Mouse (Mus musculus): ENCODE data around the gene Fndc3b. TPM values are rescaled to one million over a fixed set of nuclear protein-coding genes. Genes with fewer than 3 reads are reported as not detected.

The Fndc3b gene
- polyA plus RNA-seq, 1 experiment from 2014 or later = 7.5 TPM

GRCm38 (mm10) chr3:27448367-27448766, 262.7 kb downstream of the Fndc3b start:
- ATAC-seq = no peak
- no peaks in the 10 kb centered on the region for H3K4me1 ChIP-seq (ENCODE audit: control insufficient read depth, insufficient read depth, low read depth, low read length)
- 91% methylated on average over 8 of the region's 9 CpGs for WGBS
- H3K27ac ChIP-seq (ENCODE audit: low read depth, low read length) = no peak overlapping the region
- H3K27me3 ChIP-seq (replicated peaks; ENCODE audit: control insufficient read depth, insufficient read depth, low read length) = no peaks in the 10 kb centered on the region
- H3K9ac ChIP-seq (ENCODE audit: low read depth, low read length) = no peak overlapping the region
- H3K9me3 ChIP-seq (ENCODE audit: control insufficient read depth, low read length) = no peaks in the 10 kb centered on the region
- no peak overlapping the region for H3K4me2 ChIP-seq (ENCODE audit: low read length)
- no peak overlapping the region for H3K4me3 ChIP-seq (ENCODE audit: low read length)
- no peaks in the 10 kb centered on the region for H3K36me3 ChIP-seq (ENCODE audit: control insufficient read depth, insufficient read depth, low read length)

GRCm38 (mm10) chr3:27439704-27440103, 271.4 kb downstream of the Fndc3b start:
- Histone ChIP-seq H3K36me3 (ENCODE audit: control insufficient read depth, insufficient read depth, low read length) (no peaks in the 10 kb centered on the region), H3K9ac (ENCODE audit: low read depth, low read length) (no peak overlapping the region), H3K9me3 (ENCODE audit: control insufficient read depth, low read length) (no peaks in the 10 kb centered on the region), H3K4me3 (ENCODE audit: low read length) (no peak overlapping the region), H3K27ac (ENCODE audit: low read depth, low read length) (no peak overlapping the region), H3K4me1 (ENCODE audit: control insufficient read depth, insufficient read depth, low read depth, low read length) (no peaks in the 10 kb centered on the region), H3K4me2 (ENCODE audit: low read length) (no peak overlapping the region), H3K27me3 (replicated peaks; ENCODE audit: control insufficient read depth, insufficient read depth, low read length) (no peaks in the 10 kb centered on the region)
- 85% methylated on average over 16 of the region's 16 CpGs for WGBS
- no peak for ATAC-seq

- H3K27me3 ChIP-seq (replicated peaks; ENCODE audit: control insufficient read depth, insufficient read depth, low read length) = no peaks in the 10 kb centered on the region
- 53% methylated on average over 6 of the region's 6 CpGs for WGBS
- no peak for ATAC-seq
Measured at GRCm38 (mm10) chr3:27435096-27435620, 275.9 kb downstream of the Fndc3b start.

GRCm38 (mm10) chr3:27432981-27433380, 278.1 kb downstream of the Fndc3b start:
- no peaks in the 10 kb centered on the region for H3K36me3 ChIP-seq (ENCODE audit: control insufficient read depth, insufficient read depth, low read length)
- no peak overlapping the region for H3K4me2 ChIP-seq (ENCODE audit: low read length)
- 79% methylated on average over 3 of the region's 3 CpGs for WGBS
- H3K27me3 ChIP-seq (replicated peaks; ENCODE audit: control insufficient read depth, insufficient read depth, low read length) = no peaks in the 10 kb centered on the region
- H3K4me1 ChIP-seq (ENCODE audit: control insufficient read depth, insufficient read depth, low read depth, low read length) = no peaks in the 10 kb centered on the region; the same call in 1 of the 2 replicates
- no peak for ATAC-seq
- no peaks in the 10 kb centered on the region for H3K9me3 ChIP-seq (ENCODE audit: control insufficient read depth, low read length)
- no peak overlapping the region for H3K27ac ChIP-seq (ENCODE audit: low read depth, low read length)
- no peak overlapping the region for H3K4me3 ChIP-seq (ENCODE audit: low read length)
- no peak overlapping the region for H3K9ac ChIP-seq (ENCODE audit: low read depth, low read length)

More at GRCm38 (mm10) chr3:27435096-27435620, 275.9 kb downstream of the Fndc3b start:
- H3K4me2 ChIP-seq (ENCODE audit: low read length) = no peak overlapping the region
- H3K4me3 ChIP-seq (ENCODE audit: low read length) = no peak overlapping the region
- H3K4me1 ChIP-seq (ENCODE audit: control insufficient read depth, insufficient read depth, low read depth, low read length) = no peaks in the 10 kb centered on the region; the same call in 1 of the 2 replicates
- no peak overlapping the region for H3K27ac ChIP-seq (ENCODE audit: low read depth, low read length)
- H3K9me3 ChIP-seq (ENCODE audit: control insufficient read depth, low read length) = no peaks in the 10 kb centered on the region
- H3K9ac ChIP-seq (ENCODE audit: low read depth, low read length) = no peak overlapping the region
- H3K36me3 ChIP-seq (ENCODE audit: control insufficient read depth, insufficient read depth, low read length) = no peaks in the 10 kb centered on the region

GRCm38 (mm10) chr3:27430621-27431263, 280.4 kb downstream of the Fndc3b start:
- H3K27ac ChIP-seq (ENCODE audit: low read depth, low read length) = peak overlapping the region; percentile 21
- H3K9ac ChIP-seq (ENCODE audit: low read depth, low read length) = no peak overlapping the region
- peak; percentile 85 for ATAC-seq
- H3K27me3 ChIP-seq (replicated peaks; ENCODE audit: control insufficient read depth, insufficient read depth, low read length) = no peaks in the 10 kb centered on the region
- no peak overlapping the region for H3K4me3 ChIP-seq (ENCODE audit: low read length)
- no peaks in the 10 kb centered on the region for H3K9me3 ChIP-seq (ENCODE audit: control insufficient read depth, low read length)
- H3K4me2 ChIP-seq (ENCODE audit: low read length) = no peak overlapping the region
- no peaks in the 10 kb centered on the region; the same call in 1 of the 2 replicates for H3K4me1 ChIP-seq (ENCODE audit: control insufficient read depth, insufficient read depth, low read depth, low read length)
- 54% methylated on average over 13 of the region's 13 CpGs for WGBS
- H3K36me3 ChIP-seq (ENCODE audit: control insufficient read depth, insufficient read depth, low read length) = no peaks in the 10 kb centered on the region

GRCm38 (mm10) chr3:27427406-27427805, 283.7 kb downstream of the Fndc3b start:
- no peak overlapping the region for H3K27ac ChIP-seq (ENCODE audit: low read depth, low read length)
- ATAC-seq = no peak

GRCm38 (mm10) chr3:27424049-27424667, 286.9 kb downstream of the Fndc3b start:
- 89% methylated on average over 11 of the region's 11 CpGs for WGBS
- no peak for ATAC-seq
- no peaks in the 10 kb centered on the region for H3K36me3 ChIP-seq (ENCODE audit: control insufficient read depth, insufficient read depth, low read length)

More at GRCm38 (mm10) chr3:27427406-27427805, 283.7 kb downstream of the Fndc3b start:
- no peak overlapping the region for H3K4me2 ChIP-seq (ENCODE audit: low read length)
- no peaks in the 10 kb centered on the region for H3K36me3 ChIP-seq (ENCODE audit: control insufficient read depth, insufficient read depth, low read length)
- H3K4me3 ChIP-seq (ENCODE audit: low read length) = no peak overlapping the region
- no peaks in the 10 kb centered on the region for H3K27me3 ChIP-seq (replicated peaks; ENCODE audit: control insufficient read depth, insufficient read depth, low read length)
- no peaks in the 10 kb centered on the region; the same call in 1 of the 2 replicates for H3K4me1 ChIP-seq (ENCODE audit: control insufficient read depth, insufficient read depth, low read depth, low read length)
- no peaks in the 10 kb centered on the region for H3K9me3 ChIP-seq (ENCODE audit: control insufficient read depth, low read length)
- 93% methylated on average over 6 of the region's 6 CpGs for WGBS
- no peak overlapping the region for H3K9ac ChIP-seq (ENCODE audit: low read depth, low read length)

GRCm38 (mm10) chr3:27422521-27422920, 288.6 kb downstream of the Fndc3b start:
- H3K4me1 ChIP-seq (ENCODE audit: control insufficient read depth, insufficient read depth, low read depth, low read length) = no peaks in the 10 kb centered on the region
- no peak overlapping the region for H3K27ac ChIP-seq (ENCODE audit: low read depth, low read length)
- ATAC-seq = 0 out of 2 replicates have a peak, but pooled peaks have one; percentile 11
- H3K9me3 ChIP-seq (ENCODE audit: control insufficient read depth, low read length) = no peaks in the 10 kb centered on the region
- H3K27me3 ChIP-seq (replicated peaks; ENCODE audit: control insufficient read depth, insufficient read depth, low read length) = no peaks in the 10 kb centered on the region
- no peaks in the 10 kb centered on the region for H3K36me3 ChIP-seq (ENCODE audit: control insufficient read depth, insufficient read depth, low read length)
- no peak overlapping the region for H3K9ac ChIP-seq (ENCODE audit: low read depth, low read length)
- H3K4me2 ChIP-seq (ENCODE audit: low read length) = no peak overlapping the region
- 78% methylated on average over 6 of the region's 6 CpGs for WGBS
- no peak overlapping the region for H3K4me3 ChIP-seq (ENCODE audit: low read length)

More at GRCm38 (mm10) chr3:27424049-27424667, 286.9 kb downstream of the Fndc3b start:
- no peaks in the 10 kb centered on the region for H3K27me3 ChIP-seq (replicated peaks; ENCODE audit: control insufficient read depth, insufficient read depth, low read length)
- no peak overlapping the region for H3K9ac ChIP-seq (ENCODE audit: low read depth, low read length)
- no peaks in the 10 kb centered on the region for H3K9me3 ChIP-seq (ENCODE audit: control insufficient read depth, low read length)
- no peaks in the 10 kb centered on the region for H3K4me1 ChIP-seq (ENCODE audit: control insufficient read depth, insufficient read depth, low read depth, low read length)
- no peak overlapping the region for H3K4me2 ChIP-seq (ENCODE audit: low read length)
- no peak overlapping the region for H3K27ac ChIP-seq (ENCODE audit: low read depth, low read length)
- H3K4me3 ChIP-seq (ENCODE audit: low read length) = no peak overlapping the region

- ATAC-seq = no peak
- no peaks in the 10 kb centered on the region for H3K27me3 ChIP-seq (replicated peaks; ENCODE audit: control insufficient read depth, insufficient read depth, low read length)
- H3K36me3 ChIP-seq (ENCODE audit: control insufficient read depth, insufficient read depth, low read length) = no peaks in the 10 kb centered on the region
- no peaks in the 10 kb centered on the region for H3K4me1 ChIP-seq (ENCODE audit: control insufficient read depth, insufficient read depth, low read depth, low read length)
- WGBS = 58% methylated on average over 12 of the region's 12 CpGs
- no peaks in the 10 kb centered on the region for H3K9me3 ChIP-seq (ENCODE audit: control insufficient read depth, low read length)
- H3K9ac ChIP-seq (ENCODE audit: low read depth, low read length) = no peak overlapping the region
- no peak overlapping the region for H3K4me3 ChIP-seq (ENCODE audit: low read length)
- H3K4me2 ChIP-seq (ENCODE audit: low read length) = no peak overlapping the region
- no peak overlapping the region for H3K27ac ChIP-seq (ENCODE audit: low read depth, low read length)
Measured at GRCm38 (mm10) chr3:27421980-27422379, 289.1 kb downstream of the Fndc3b start.
